Mouse (Mus musculus): ENCODE results near the gene Cpsf3. TPM values are rescaled to one million over a fixed set of nuclear protein-coding genes. Genes with fewer than 3 reads are reported as not detected.

The Cpsf3 gene
- polyA plus RNA-seq, 1 experiment from 2014 or later = 120 TPM

- Histone ChIP-seq H3K27ac (ENCODE audit: low read depth, low read length) (peak within 1 kb of the TSS; percentile 89), H3K4me1 (ENCODE audit: control insufficient read depth, insufficient read depth, low read length) (peaks cover 14% of the 10 kb centered on the region), H3K36me3 (ENCODE audit: control insufficient read depth, insufficient read depth, low read length) (peaks cover 4% of the 10 kb centered on the region), H3K4me3 (ENCODE audit: low read length) (peak within 1 kb of the TSS; percentile 86), H3K4me2 (replicated peaks; ENCODE audit: low read depth, low read length) (peak within 1 kb of the TSS; percentile 82), H3K9me3 (ENCODE audit: control insufficient read depth, low read length) (no peaks in the 10 kb centered on the region), H3K27me3 (ENCODE audit: control insufficient read depth, insufficient read depth, low read length) (no peaks in the 10 kb centered on the region), H3K9ac (ENCODE audit: low read depth, low read length) (peak within 1 kb of the TSS; percentile 87)
- WGBS = under 1% methylated on average over 28 of the region's 28 CpGs
- peak; percentile 96 for ATAC-seq (ENCODE audit: low FRiP score, low TSS enrichment)
These were observed 1.0 kb downstream of the Cpsf3 start, which contains the start of gene Itgb1bp1 for GRCm38 (mm10) chr12:21286243-21286622. Gene Itgb1bp1 (minus strand): TSS chr12:21286284.

GRCm38 (mm10) chr12:21286712-21287650, 1.8 kb downstream of the Cpsf3 start:
- ATAC-seq (ENCODE audit: low FRiP score, low TSS enrichment) = no peak; the same call in 1 of the 2 replicates
- Histone ChIP-seq H3K36me3 (ENCODE audit: control insufficient read depth, insufficient read depth, low read length) (peaks cover 10% of the 10 kb centered on the region), H3K4me1 (ENCODE audit: control insufficient read depth, insufficient read depth, low read length) (peaks cover 14% of the 10 kb centered on the region), H3K27ac (ENCODE audit: low read depth, low read length) (peak overlapping the region; percentile 89), H3K9me3 (ENCODE audit: control insufficient read depth, low read length) (no peaks in the 10 kb centered on the region), H3K4me3 (ENCODE audit: low read length) (peak overlapping the region; percentile 86), H3K27me3 (ENCODE audit: control insufficient read depth, insufficient read depth, low read length) (no peaks in the 10 kb centered on the region), H3K4me2 (replicated peaks; ENCODE audit: low read depth, low read length) (peak overlapping the region; percentile 82), H3K9ac (ENCODE audit: low read depth, low read length) (peak overlapping the region; percentile 87)
- 34% methylated on average over 18 of the region's 18 CpGs for WGBS

- WGBS = 97% methylated on average over 3 of the region's 3 CpGs
- H3K27ac ChIP-seq (ENCODE audit: low read depth, low read length) = no peak overlapping the region
These were observed 3.7 kb downstream of the Cpsf3 start for GRCm38 (mm10) chr12:21288716-21289395.

GRCm38 (mm10) chr12:21289651-21290050, 4.5 kb downstream of the Cpsf3 start:
- ATAC-seq (ENCODE audit: low FRiP score, low TSS enrichment) = no peak
- Histone ChIP-seq H3K9ac (ENCODE audit: low read depth, low read length) (no peak overlapping the region), H3K9me3 (ENCODE audit: control insufficient read depth, low read length) (no peaks in the 10 kb centered on the region), H3K36me3 (ENCODE audit: control insufficient read depth, insufficient read depth, low read length) (peaks cover 34% of the 10 kb centered on the region), H3K4me1 (ENCODE audit: control insufficient read depth, insufficient read depth, low read length) (peaks cover 14% of the 10 kb centered on the region), H3K27me3 (ENCODE audit: control insufficient read depth, insufficient read depth, low read length) (no peaks in the 10 kb centered on the region), H3K27ac (ENCODE audit: low read depth, low read length) (no peak overlapping the region), H3K4me3 (ENCODE audit: low read length) (no peak overlapping the region), H3K4me2 (replicated peaks; ENCODE audit: low read depth, low read length) (no peak overlapping the region)
- WGBS = 87% methylated on average over 6 of the region's 6 CpGs

More at GRCm38 (mm10) chr12:21288716-21289395, 3.7 kb downstream of the Cpsf3 start:
- Histone ChIP-seq H3K9me3 (ENCODE audit: control insufficient read depth, low read length) (no peaks in the 10 kb centered on the region), H3K36me3 (ENCODE audit: control insufficient read depth, insufficient read depth, low read length) (peaks cover 26% of the 10 kb centered on the region), H3K4me3 (ENCODE audit: low read length) (no peak overlapping the region), H3K27me3 (ENCODE audit: control insufficient read depth, insufficient read depth, low read length) (no peaks in the 10 kb centered on the region), H3K9ac (ENCODE audit: low read depth, low read length) (no peak overlapping the region), H3K4me1 (ENCODE audit: control insufficient read depth, insufficient read depth, low read length) (peaks cover 14% of the 10 kb centered on the region), H3K4me2 (replicated peaks; ENCODE audit: low read depth, low read length) (no peak overlapping the region)
- ATAC-seq (ENCODE audit: low FRiP score, low TSS enrichment) = no peak

- Histone ChIP-seq H3K4me3 (ENCODE audit: low read length) (no peak overlapping the region), H3K9ac (ENCODE audit: low read depth, low read length) (no peak overlapping the region), H3K4me2 (replicated peaks; ENCODE audit: low read depth, low read length) (no peak overlapping the region), H3K36me3 (ENCODE audit: control insufficient read depth, insufficient read depth, low read length) (peaks cover 94% of the 10 kb centered on the region), H3K27ac (ENCODE audit: low read depth, low read length) (no peak overlapping the region), H3K4me1 (ENCODE audit: control insufficient read depth, insufficient read depth, low read length) (no peaks in the 10 kb centered on the region), H3K9me3 (ENCODE audit: control insufficient read depth, low read length) (no peaks in the 10 kb centered on the region), H3K27me3 (ENCODE audit: control insufficient read depth, insufficient read depth, low read length) (no peaks in the 10 kb centered on the region)
- no peak for ATAC-seq (ENCODE audit: low FRiP score, low TSS enrichment)
- WGBS = 96% methylated on average over 11 of the region's 11 CpGs
These were observed 13.7 kb downstream of the Cpsf3 start for GRCm38 (mm10) chr12:21298856-21299255.

- peaks cover 90% of the 10 kb centered on the region for H3K36me3 ChIP-seq (ENCODE audit: control insufficient read depth, insufficient read depth, low read length)
- no peaks in the 10 kb centered on the region for H3K9me3 ChIP-seq (ENCODE audit: control insufficient read depth, low read length)
- WGBS = 88% methylated on average over 7 of the region's 7 CpGs
- no peak overlapping the region for H3K27ac ChIP-seq (ENCODE audit: low read depth, low read length)
- H3K27me3 ChIP-seq (ENCODE audit: control insufficient read depth, insufficient read depth, low read length) = no peaks in the 10 kb centered on the region
- no peaks in the 10 kb centered on the region for H3K4me1 ChIP-seq (ENCODE audit: control insufficient read depth, insufficient read depth, low read length)
- ATAC-seq (ENCODE audit: low FRiP score, low TSS enrichment) = no peak
- no peak overlapping the region for H3K9ac ChIP-seq (ENCODE audit: low read depth, low read length)
- H3K4me3 ChIP-seq (ENCODE audit: low read length) = no peak overlapping the region
- H3K4me2 ChIP-seq (replicated peaks; ENCODE audit: low read depth, low read length) = no peak overlapping the region
These were observed 16.1 kb downstream of the Cpsf3 start for GRCm38 (mm10) chr12:21301324-21301723.

- H3K27ac ChIP-seq (ENCODE audit: low read depth, low read length) = no peak overlapping the region
- ATAC-seq (ENCODE audit: low FRiP score, low TSS enrichment) = no peak
- H3K4me3 ChIP-seq (ENCODE audit: low read length) = no peak overlapping the region
- H3K4me1 ChIP-seq (ENCODE audit: control insufficient read depth, insufficient read depth, low read length) = no peaks in the 10 kb centered on the region
- no peak overlapping the region for H3K9ac ChIP-seq (ENCODE audit: low read depth, low read length)
- no peaks in the 10 kb centered on the region for H3K27me3 ChIP-seq (ENCODE audit: control insufficient read depth, insufficient read depth, low read length)
- peaks cover 90% of the 10 kb centered on the region for H3K36me3 ChIP-seq (ENCODE audit: control insufficient read depth, insufficient read depth, low read length)
- H3K9me3 ChIP-seq (ENCODE audit: control insufficient read depth, low read length) = no peaks in the 10 kb centered on the region
- WGBS = 81% methylated on average over 8 of the region's 8 CpGs
- H3K4me2 ChIP-seq (replicated peaks; ENCODE audit: low read depth, low read length) = no peak overlapping the region
These were observed 16.7 kb downstream of the Cpsf3 start for GRCm38 (mm10) chr12:21301932-21302331.

- H3K9me3 ChIP-seq (ENCODE audit: control insufficient read depth, low read length) = no peaks in the 10 kb centered on the region
- ATAC-seq (ENCODE audit: low FRiP score, low TSS enrichment) = no peak
- no peak overlapping the region for H3K4me2 ChIP-seq (replicated peaks; ENCODE audit: low read depth, low read length)
- no peak overlapping the region for H3K27ac ChIP-seq (ENCODE audit: low read depth, low read length)
- 88% methylated on average over 5 of the region's 5 CpGs for WGBS
- no peak overlapping the region for H3K9ac ChIP-seq (ENCODE audit: low read depth, low read length)
- peaks cover 90% of the 10 kb centered on the region for H3K36me3 ChIP-seq (ENCODE audit: control insufficient read depth, insufficient read depth, low read length)
- H3K4me1 ChIP-seq (ENCODE audit: control insufficient read depth, insufficient read depth, low read length) = no peaks in the 10 kb centered on the region
- no peak overlapping the region for H3K4me3 ChIP-seq (ENCODE audit: low read length)
- H3K27me3 ChIP-seq (ENCODE audit: control insufficient read depth, insufficient read depth, low read length) = no peaks in the 10 kb centered on the region
These were observed 17.2 kb downstream of the Cpsf3 start for GRCm38 (mm10) chr12:21302361-21302783.

GRCm38 (mm10) chr12:21305741-21306140, 20.6 kb downstream of the Cpsf3 start:
- ATAC-seq (ENCODE audit: low FRiP score, low TSS enrichment) = no peak
- H3K36me3 ChIP-seq (ENCODE audit: control insufficient read depth, insufficient read depth, low read length) = peaks cover 90% of the 10 kb centered on the region

More at GRCm38 (mm10) chr12:21305741-21306140, 20.6 kb downstream of the Cpsf3 start:
- H3K9me3 ChIP-seq (ENCODE audit: control insufficient read depth, low read length) = no peaks in the 10 kb centered on the region
- H3K27ac ChIP-seq (ENCODE audit: low read depth, low read length) = no peak overlapping the region
- no peaks in the 10 kb centered on the region for H3K4me1 ChIP-seq (ENCODE audit: control insufficient read depth, insufficient read depth, low read length)
- no peak overlapping the region for H3K4me3 ChIP-seq (ENCODE audit: low read length)
- WGBS = 89% methylated on average over 4 of the region's 4 CpGs
- H3K27me3 ChIP-seq (ENCODE audit: control insufficient read depth, insufficient read depth, low read length) = no peaks in the 10 kb centered on the region
- no peak overlapping the region for H3K9ac ChIP-seq (ENCODE audit: low read depth, low read length)
- H3K4me2 ChIP-seq (replicated peaks; ENCODE audit: low read depth, low read length) = no peak overlapping the region
